Mouse (Mus musculus) central nervous system, embryonic 11.5 days (tissue): ENCODE results near the gene Tomm20. TPM values are rescaled to one million over a fixed set of nuclear protein-coding genes. Genes with fewer than 3 reads are reported as not detected.

Experiments
- polyA plus RNA-seq: library from polyadenylated mRNA; depleted of rRNA; stranded (reverse); fragments of >200 nt; gene quantifications from 2 replicates; pipeline ENCODE4 v1.2.3, GENCODE M21; 2012; rRNA removed

The Tomm20 gene
- polyA plus RNA-seq, result 238 and 301 TPM in 2 replicates

DNA sequence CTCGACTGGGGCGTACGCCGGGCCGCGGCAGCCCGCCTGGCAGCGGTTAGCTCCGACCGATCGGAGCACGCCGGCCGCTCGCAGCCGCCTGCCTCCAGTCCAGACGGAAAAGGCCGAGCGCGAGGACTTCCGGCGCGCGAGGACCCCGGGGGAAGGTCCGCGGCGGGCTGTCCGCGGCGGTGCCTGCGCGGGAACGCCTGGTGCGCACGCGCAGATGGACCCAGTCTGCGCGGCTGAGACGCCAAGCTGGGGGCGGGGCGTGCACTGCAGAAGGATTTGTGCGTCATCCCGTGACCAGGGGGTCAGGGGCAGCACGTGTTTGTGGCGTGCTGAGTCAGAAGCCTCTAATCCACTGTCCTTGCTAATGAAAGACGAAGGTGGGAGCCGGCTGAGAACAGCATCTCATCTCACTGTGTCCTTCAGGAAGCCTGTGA lies at the start of gene Tomm20:
TSS of gene Tomm20 (minus strand) at position 115 of the 434 bp plus-strand sequence.

GRCm38 (mm10) chr8:126970579-126971313 lies 25.1 kb upstream of the Tomm20 start, which contains the start of gene Rbm34:
Gene Rbm34 (minus strand): TSS chr8:126971071.

Other genes starting within 250 kb of the Tomm20 start
- gene Rbm34, start 25.2 kb upstream of the Tomm20 start, polyA plus RNA-seq, result 16.7 and 27.3 TPM in 2 replicates
- 36.2 and 48.8 TPM in 2 replicates for gene Pard3, start 118.0 kb upstream of the Tomm20 start, polyA plus RNA-seq